In the genomic region with DNA sequence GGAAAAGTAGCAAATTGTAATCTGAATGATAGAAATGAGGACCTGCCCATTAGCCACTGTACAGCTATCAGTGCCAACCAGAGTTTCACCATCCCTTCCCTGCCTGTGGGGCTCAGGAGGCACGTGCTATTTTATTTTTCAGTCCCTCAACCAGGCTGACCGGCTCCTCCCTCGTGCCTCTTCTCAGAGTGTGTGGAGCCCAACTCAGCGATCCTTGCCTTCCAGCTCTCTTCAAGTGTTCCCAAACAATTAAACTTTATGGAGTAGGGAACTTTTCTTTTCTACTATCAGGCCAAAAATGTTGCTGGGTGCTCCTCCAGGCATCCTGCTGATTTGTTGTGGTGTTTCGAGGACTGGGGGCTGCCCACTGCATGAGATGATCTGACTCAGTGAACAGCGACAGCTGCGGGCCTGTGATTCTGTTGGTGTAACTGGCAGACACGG, we compare ENCODE assay signal across 11 mouse cellular contexts. TPM values are rescaled to one million over a fixed set of nuclear protein-coding genes. Genes with fewer than 3 reads are reported as not detected.
DNase-seq lines count a peak whose midpoint lies in the region; ATAC-seq lines count a peak whose summit lies in the region.
"Had no signal": no experiment of that assay in that cellular context is flagged by ENCODE, and none has a peak within 500 bp of the region (broad histone marks: within the 10 kb centered on the region; RNA-seq: fewer than 3 reads in every experiment).

No protein-coding gene starts in this region.

- H3K27me3 ChIP-seq in liver, embryonic 15.5 days = no peaks in the 10 kb centered on the region
- peaks cover 8% of the 10 kb centered on the region; the same call in 1 of the 2 replicates for H3K27me3 ChIP-seq in neural tube, embryonic 15.5 days (replicated peaks)

- 12% methylated on average over 8 of the region's 8 CpGs for WGBS in liver, embryonic 15.5 days (ENCODE audit: insufficient replicate concordance)
- 59% methylated on average over 8 of the region's 8 CpGs for WGBS in neural tube, embryonic 15.5 days

- peak; percentile 54 for ATAC-seq in liver, embryonic 15.5 days (ENCODE audit: insufficient read depth)
- no peak for ATAC-seq in neural tube, embryonic 15.5 days (ENCODE audit: low FRiP score)

- H3K27ac ChIP-seq in liver, embryonic 15.5 days (replicated peaks) = peak overlapping the region; percentile 97
- H3K27ac ChIP-seq in neural tube, embryonic 15.5 days (replicated peaks) = no peak overlapping the region

- peak overlapping the region; percentile 61 for H3K9ac ChIP-seq in liver, embryonic 15.5 days
- no peak overlapping the region for H3K9ac ChIP-seq in neural tube, embryonic 15.5 days (replicated peaks)

- no peaks in the 10 kb centered on the region for H3K36me3 ChIP-seq in liver, embryonic 15.5 days (replicated peaks)
- H3K36me3 ChIP-seq in neural tube, embryonic 15.5 days = no peaks in the 10 kb centered on the region

- H3K4me1 ChIP-seq in liver, embryonic 15.5 days (replicated peaks) = peaks cover 44% of the 10 kb centered on the region
- peaks cover 12% of the 10 kb centered on the region for H3K4me1 ChIP-seq in neural tube, embryonic 15.5 days

- peak; percentile 4 for DNase-seq in adrenal gland, postnatal 14 days
- DNase-seq in adrenal gland, postnatal 36 days = no peak
- DNase-seq in thymus, postnatal 36 days = peak; percentile 39 to 53
- no peak for DNase-seq in thymus, adult 18-20 months
- DNase-seq in thymus, postnatal 4 days = peak; percentile 50
- no peak for DNase-seq in frontal cortex, adult 2 months (ENCODE audit: extremely low spot score in 1 of 2, low spot score in 1 of 2)
- DNase-seq: gastrocnemius, postnatal 25 days; layer of hippocampus, adult 9-11 months; left cerebral cortex, postnatal 4 days had no signal

- H3K4me2 ChIP-seq in liver, embryonic 15.5 days = peak overlapping the region; percentile 68
- H3K4me2 ChIP-seq in neural tube, embryonic 15.5 days = no peak overlapping the region

- peak overlapping the region; percentile 35; the same call in 1 of the 2 replicates for H3K4me3 ChIP-seq in liver, embryonic 15.5 days (replicated peaks)
- H3K4me3 ChIP-seq in neural tube, embryonic 15.5 days (replicated peaks) = no peak overlapping the region

- no peaks in the 10 kb centered on the region for H3K9me3 ChIP-seq in liver, embryonic 15.5 days (replicated peaks)
- H3K9me3 ChIP-seq in neural tube, embryonic 15.5 days (replicated peaks) = no peaks in the 10 kb centered on the region

RNA-seq across cellular contexts. Expression of a gene that starts 1.4 kb away (rescaled TPM):
- 4.0 and 12.0 TPM in 2 replicates for total RNA-seq in adrenal gland, postnatal 14 days (2021)
- total RNA-seq in adrenal gland, postnatal 36 days (2021) = 1 to 10 TPM; 1.1 to 2.3 TPM
- 27.7 and 30.8 TPM in 2 replicates for polyA plus RNA-seq in liver, embryonic 15.5 days (2015; fragmentation: Nextera tagmentation; extraction: Ambion mirVana)
- 3.0 and 4.5 TPM in 2 replicates for polyA plus RNA-seq in frontal cortex, adult 2 months (2012; rRNA removed)
- polyA plus RNA-seq in neural tube, embryonic 15.5 days (2015; fragmentation: Nextera tagmentation; extraction: Ambion mirVana) = 2.8 and 10.3 TPM in 2 replicates

Comparison
In these comparisons a context has a peak if more than half of its experiments do, and no peak if none do; other contexts are left out.
1. DNase-seq: peak in adrenal gland, postnatal 14 days (single experiment), thymus, postnatal 36 days (2 of 2) and thymus, postnatal 4 days (single experiment); none in adrenal gland, postnatal 36 days (0 of 2), thymus, adult 18-20 months (0 of 2) and frontal cortex, adult 2 months (0 of 2).